Mouse (Mus musculus) R1 (cell line): ENCODE results near the gene Vmn1r229.

ENCODE experiments used
- DNase-seq: peaks from one replicate; pipeline ENCODE4 v3.0.0-alpha.2; 2018; ENCODE audit warnings: low read depth, low spot score

Gene Vmn1r229

GRCm38 (mm10) chr17:20811255-20811654 is at the start of gene Vmn1r229:
Vmn1r229 (plus strand) TSS chr17:20811555.
- DNase-seq = no peak

- no peak for DNase-seq
Observed at GRCm38 (mm10) chr17:20786057-20786456, 25.3 kb upstream of the Vmn1r229 start, which contains the start of gene Vmn1r228. Vmn1r228 (minus strand) TSS chr17:20786157.

GRCm38 (mm10) chr17:20840144-20840543 is 28.8 kb downstream of the Vmn1r229 start, which contains the start of gene Vmn1r230:
Vmn1r230 (plus strand) TSS chr17:20840444.
- DNase-seq = no peak
